Mouse (Mus musculus) megakaryocyte-erythroid progenitor cell, adult 5-6 weeks (primary cell): ENCODE results near the gene Cldn3. TPM values are rescaled to one million over a fixed set of nuclear protein-coding genes. Genes with fewer than 3 reads are reported as not detected.

ENCODE experiments used
- ATAC-seq: replicated peaks from 2 replicates; pipeline ENCODE4 v1.8.0; 2016; ENCODE audit warnings: mild to moderate bottlenecking, inconsistent platforms; ENCODE audit not compliant: severe bottlenecking, poor library complexity, low FRiP score, low TSS enrichment
- total RNA-seq, 2 experiments: library from RNA; stranded (forward) in 1 of 2; stranded (reverse) in 1 of 2; fragments of 200-1000, 215-1000 nt in 1 of 2; fragments of >200 nt in 1 of 2; fragmentation: Nextera tagmentation in 1 of 2; gene quantifications; 2 replicates each; pipeline ENCODE4 v1.2.3; 2014 to 2017

Gene Cldn3
- total RNA-seq, 2 experiments from 2014 or later = not detected

- no peak for ATAC-seq
Observed at GRCm38 (mm10) chr5:135024665-135025224, 38.7 kb downstream of the Cldn3 start.

- no peak for ATAC-seq
Observed at GRCm38 (mm10) chr5:135025899-135026298, 39.9 kb downstream of the Cldn3 start.

- ATAC-seq = no peak; the same call in 1 of the 2 replicates
Observed at GRCm38 (mm10) chr5:135029007-135029854, 43.2 kb downstream of the Cldn3 start.

- ATAC-seq = no peak
Observed at GRCm38 (mm10) chr5:135032581-135032980, 46.6 kb downstream of the Cldn3 start.

- ATAC-seq = no peak
Observed at GRCm38 (mm10) chr5:135034593-135034992, 48.6 kb downstream of the Cldn3 start.

GRCm38 (mm10) chr5:135035608-135036359, 49.8 kb downstream of the Cldn3 start:
- no peak for ATAC-seq

Other genes starting within 250 kb of the Cldn3 start
- not detected in 2 replicates for gene Eln, start 238.9 kb upstream of the Cldn3 start, total RNA-seq (2014; fragmentation: Nextera tagmentation)
- gene Eln, start 238.9 kb upstream of the Cldn3 start, total RNA-seq (2017) = not detected in 2 replicates
- gene Tmem270, start 79.5 kb upstream of the Cldn3 start, total RNA-seq (2014; fragmentation: Nextera tagmentation) = not detected in 2 replicates
- gene Tmem270, start 79.5 kb upstream of the Cldn3 start, total RNA-seq (2017) = not detected in 2 replicates
- 177 and 197 TPM in 2 replicates for gene Cldn13, start 70.7 kb upstream of the Cldn3 start, total RNA-seq (2014; fragmentation: Nextera tagmentation)
- 55.6 and 123 TPM in 2 replicates for gene Cldn13, start 70.7 kb upstream of the Cldn3 start, total RNA-seq (2017)
- gene Mettl27, start 53.8 kb upstream of the Cldn3 start, total RNA-seq (2014; fragmentation: Nextera tagmentation) = 9.9 and 12.8 TPM in 2 replicates
- 6.5 and 18.5 TPM in 2 replicates for gene Mettl27, start 53.8 kb upstream of the Cldn3 start, total RNA-seq (2017)
- not detected in 2 replicates for gene Cldn4, start 39.3 kb upstream of the Cldn3 start, total RNA-seq (2014; fragmentation: Nextera tagmentation)
- gene Cldn4, start 39.3 kb upstream of the Cldn3 start, total RNA-seq (2017) = not detected in 2 replicates
- gene Abhd11, start 22.9 kb downstream of the Cldn3 start, total RNA-seq (2014; fragmentation: Nextera tagmentation) = 55.8 and 82.2 TPM in 2 replicates
- gene Abhd11, start 22.9 kb downstream of the Cldn3 start, total RNA-seq (2017) = 36.9 and 46.7 TPM in 2 replicates
- gene Stx1a, start 37.3 kb downstream of the Cldn3 start, total RNA-seq (2014; fragmentation: Nextera tagmentation) = 0.17 and 0.98 TPM in 2 replicates
- not detected in 2 replicates for gene Stx1a, start 37.3 kb downstream of the Cldn3 start, total RNA-seq (2017)
- gene Dnajc30, start 78.0 kb downstream of the Cldn3 start, total RNA-seq (2014; fragmentation: Nextera tagmentation) = 15.7 and 16.1 TPM in 2 replicates
- 3.7 and 9.2 TPM in 2 replicates for gene Dnajc30, start 78.0 kb downstream of the Cldn3 start, total RNA-seq (2017)
- 93.5 and 138 TPM in 2 replicates for gene Bud23, start 78.7 kb downstream of the Cldn3 start, total RNA-seq (2014; fragmentation: Nextera tagmentation)
- gene Bud23, start 78.7 kb downstream of the Cldn3 start, total RNA-seq (2017) = 68.0 and 104 TPM in 2 replicates
- gene Vps37d, start 92.1 kb downstream of the Cldn3 start, total RNA-seq (2014; fragmentation: Nextera tagmentation) = not detected in 2 replicates
- 0.38 TPM in 1 of 2 replicates, not detected in the other for gene Vps37d, start 92.1 kb downstream of the Cldn3 start, total RNA-seq (2017)
- not detected in 2 replicates for gene Mlxipl, start 103.7 kb downstream of the Cldn3 start, total RNA-seq (2014; fragmentation: Nextera tagmentation)
- gene Mlxipl, start 103.7 kb downstream of the Cldn3 start, total RNA-seq (2017) = not detected in 2 replicates
- gene Tbl2, start 163.4 kb downstream of the Cldn3 start, total RNA-seq (2014; fragmentation: Nextera tagmentation) = 11.6 and 13.3 TPM in 2 replicates
- 19.8 and 20.4 TPM in 2 replicates for gene Tbl2, start 163.4 kb downstream of the Cldn3 start, total RNA-seq (2017)
- 37.2 and 48.3 TPM in 2 replicates for gene Bcl7b, start 182.1 kb downstream of the Cldn3 start, total RNA-seq (2014; fragmentation: Nextera tagmentation)
- gene Bcl7b, start 182.1 kb downstream of the Cldn3 start, total RNA-seq (2017) = 25.1 and 33.3 TPM in 2 replicates
- 128 and 135 TPM in 2 replicates for gene Baz1b, start 201.1 kb downstream of the Cldn3 start, total RNA-seq (2014; fragmentation: Nextera tagmentation)
- gene Baz1b, start 201.1 kb downstream of the Cldn3 start, total RNA-seq (2017) = 154 and 160 TPM in 2 replicates